Mouse (Mus musculus) CD4-positive helper T cell, adult 2 months (primary cell): ENCODE results near the gene Gm5617.
"Not testable (repeated sequence)": the region's sequence is repeated elsewhere in the genome, so short reads cannot be mapped to it uniquely, and the experiment has no call there.

Experiments
- DNase-seq: peaks from one replicate; pipeline ENCODE4 v3.0.0-alpha.2; 2012; ENCODE audit warnings: low read depth, missing footprints, low spot score

Gm5617 gene

DNA sequence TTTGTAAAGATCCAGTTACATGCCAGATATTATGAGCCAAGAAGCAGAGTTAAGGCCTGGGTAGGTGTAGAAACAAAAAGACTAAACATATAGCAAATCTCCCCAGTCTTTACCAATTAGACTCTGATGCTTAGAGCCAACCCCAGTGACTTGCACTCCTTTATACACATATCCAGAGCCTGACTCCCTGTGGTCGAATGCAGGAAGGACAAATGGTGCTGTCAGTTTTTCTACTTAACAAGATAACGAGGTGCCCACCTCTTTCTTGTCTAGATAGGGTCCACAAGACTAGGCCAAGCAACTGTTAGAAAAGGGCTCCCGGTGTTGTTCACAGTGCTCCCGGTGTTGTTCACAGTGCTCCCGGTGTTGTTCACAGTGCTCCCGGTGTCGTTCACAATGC is 6.0 kb downstream of the Gm5617 start:
- DNase-seq, result no peak

DNA sequence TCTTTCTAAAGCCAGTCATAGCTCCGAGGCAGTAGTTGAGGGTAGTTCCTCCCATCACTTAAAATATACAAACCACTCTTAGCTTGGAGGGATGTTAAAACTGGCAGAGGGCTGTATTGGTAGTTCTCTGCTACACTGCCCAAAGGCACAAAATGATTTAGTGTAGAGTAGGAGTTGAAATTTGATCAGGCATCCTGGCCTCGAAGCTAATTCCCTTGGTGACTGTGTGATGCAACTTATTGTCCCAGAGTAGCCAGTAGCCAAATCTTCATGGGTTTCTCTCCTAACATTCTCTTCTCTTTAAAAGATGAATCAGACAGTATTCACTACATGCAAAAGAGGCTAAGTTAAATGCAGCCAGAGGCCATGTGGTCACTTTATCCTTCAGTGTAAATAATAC is 7.8 kb downstream of the Gm5617 start:
- DNase-seq, result no peak

DNA sequence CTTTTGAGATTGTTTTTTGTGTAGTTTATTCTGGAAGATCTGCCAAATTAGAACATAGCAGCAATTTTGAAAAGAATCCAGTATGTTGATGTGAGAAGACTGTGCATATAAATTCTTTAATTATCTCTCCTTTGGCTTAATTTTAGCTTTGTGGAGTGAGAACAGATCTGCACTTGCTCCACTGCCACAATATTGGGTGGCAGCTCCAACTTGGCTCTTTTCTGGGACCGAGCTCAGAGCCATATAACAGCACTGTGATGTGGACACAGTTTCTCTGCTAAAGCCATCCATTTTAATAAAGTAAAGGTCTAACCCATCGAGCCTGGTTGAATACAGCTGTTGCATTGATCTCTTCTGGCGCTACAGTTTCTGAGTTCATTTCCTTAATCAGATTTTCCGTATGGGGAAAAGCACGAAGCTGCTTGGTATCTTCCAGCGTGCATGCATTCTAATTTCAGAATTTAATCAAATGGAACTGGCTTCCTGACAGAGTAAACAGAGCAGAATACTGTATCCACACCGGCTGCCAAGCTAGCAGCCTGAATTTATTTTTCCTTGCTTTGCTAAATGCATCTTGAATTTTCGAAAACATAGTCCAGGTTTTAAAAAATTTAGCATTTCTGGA is 9.6 kb downstream of the Gm5617 start:
- DNase-seq, result no peak

- no peak for DNase-seq
These were observed 14.9 kb downstream of the Gm5617 start for GRCm38 (mm10) chr9:48510134-48510533.

DNA sequence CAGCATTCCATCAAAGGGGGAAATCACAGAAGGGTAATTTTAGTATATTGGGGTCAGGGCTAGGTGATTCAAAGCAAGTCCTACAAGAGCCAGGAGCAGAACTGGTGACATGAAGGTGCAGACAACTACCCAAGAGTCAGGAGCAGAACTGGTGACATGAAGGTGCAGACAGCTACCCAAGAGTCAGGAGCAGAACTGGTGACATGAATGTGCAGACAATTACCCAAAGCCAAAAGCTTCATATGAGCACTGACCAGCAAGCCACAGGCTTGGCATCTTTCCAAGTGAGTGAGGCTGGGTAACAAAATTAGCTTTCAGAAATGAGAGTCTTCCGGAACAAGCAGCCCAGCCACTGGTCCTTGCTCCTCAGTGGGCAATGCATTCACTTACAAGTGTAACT is 20.1 kb downstream of the Gm5617 start:
- no peak for DNase-seq

DNA sequence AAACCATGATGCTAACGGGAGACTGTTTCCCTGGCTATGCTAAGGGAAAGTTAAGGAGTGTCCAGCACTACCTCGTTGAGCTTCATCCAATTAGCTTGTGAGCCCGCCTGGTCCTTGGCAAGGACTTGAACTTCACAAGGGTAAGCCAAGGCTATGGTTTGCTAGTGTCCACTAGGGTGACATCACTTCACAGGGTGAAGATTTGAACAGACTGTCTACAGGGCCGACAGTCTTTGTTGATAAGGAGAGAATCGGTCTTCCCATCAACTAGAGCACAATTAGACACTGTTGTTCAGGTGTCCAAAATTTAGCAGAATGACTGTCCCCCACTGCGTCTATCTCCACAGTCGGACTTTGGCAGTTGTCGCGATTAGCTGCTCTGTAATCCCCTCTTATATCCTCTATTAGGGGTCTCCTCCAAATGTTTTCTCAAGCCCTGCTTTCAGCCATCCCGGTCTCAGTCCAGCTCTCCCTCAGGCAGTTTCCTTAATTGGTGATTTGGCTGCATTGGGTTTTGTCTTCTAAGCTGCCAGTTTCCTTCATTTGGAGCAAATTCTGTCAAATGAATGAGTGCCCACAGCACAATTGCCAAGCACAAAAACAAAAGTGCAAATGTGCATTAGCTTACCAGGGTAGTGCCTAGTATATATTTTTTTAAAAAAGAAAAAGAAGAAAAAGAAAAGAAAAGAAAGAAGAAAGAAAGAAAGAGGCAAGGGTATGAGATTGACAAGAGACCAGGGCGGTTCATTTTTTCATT is 21.6 kb downstream of the Gm5617 start:
- DNase-seq, result no peak

DNA sequence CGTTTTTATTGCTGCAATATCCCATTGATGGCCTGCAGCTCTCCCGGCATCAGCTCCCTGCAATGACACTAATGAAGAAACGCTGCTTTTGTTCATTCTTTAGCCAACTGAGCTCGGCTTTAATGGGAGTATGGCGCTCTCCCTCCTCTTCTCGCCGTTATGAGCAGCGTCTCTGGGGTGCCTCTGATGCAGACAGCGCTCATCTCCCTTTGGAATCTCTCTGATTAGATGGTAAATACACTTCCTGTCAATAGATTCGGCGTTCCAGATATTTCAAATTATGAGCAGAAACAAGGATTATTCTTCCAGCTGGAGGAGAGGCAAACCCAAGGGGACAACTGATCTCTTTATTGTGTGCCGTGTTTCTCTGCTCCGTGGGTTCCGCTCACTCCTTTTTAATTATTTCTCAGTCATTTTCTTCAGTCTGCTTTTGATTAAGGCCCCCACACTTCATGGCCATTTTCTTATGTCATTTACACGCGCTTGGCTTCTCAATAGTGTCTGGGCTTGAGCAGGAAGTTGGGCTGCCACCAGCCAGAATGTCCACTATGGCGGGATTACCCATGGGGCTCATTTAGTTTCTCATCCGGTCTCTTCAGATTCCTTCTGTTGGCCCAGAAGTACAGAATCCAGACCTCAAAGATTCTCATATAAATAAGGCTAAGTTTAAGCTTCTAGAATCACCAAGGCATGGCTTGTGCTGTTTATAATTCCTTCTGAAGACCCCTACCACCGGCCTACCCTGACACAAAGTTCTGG is 22.3 kb downstream of the Gm5617 start:
- DNase-seq, result no peak

DNA sequence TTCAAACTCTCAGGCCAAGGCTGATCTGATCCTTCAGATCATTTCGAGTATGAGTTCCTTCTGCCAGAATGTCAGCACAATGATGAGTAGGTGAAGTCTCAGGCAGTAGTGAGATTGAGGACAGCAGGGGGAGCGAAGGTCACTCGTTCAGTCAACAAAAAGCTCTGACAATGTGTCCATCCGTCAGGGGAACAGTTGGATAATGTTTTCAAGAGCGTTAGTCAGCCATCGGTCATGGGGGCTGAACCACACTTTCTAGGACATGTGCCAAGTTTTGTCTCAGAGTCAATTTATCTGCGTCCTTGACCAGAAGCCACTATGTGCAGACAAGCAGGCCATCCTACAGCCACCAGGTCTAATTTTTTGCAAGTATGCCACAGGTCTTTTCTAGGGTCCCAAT is 25.2 kb downstream of the Gm5617 start:
- not testable (repeated sequence) for DNase-seq

GRCm38 (mm10) chr9:48525566-48525965 is 30.3 kb downstream of the Gm5617 start:
- peak; percentile 49 for DNase-seq

DNA sequence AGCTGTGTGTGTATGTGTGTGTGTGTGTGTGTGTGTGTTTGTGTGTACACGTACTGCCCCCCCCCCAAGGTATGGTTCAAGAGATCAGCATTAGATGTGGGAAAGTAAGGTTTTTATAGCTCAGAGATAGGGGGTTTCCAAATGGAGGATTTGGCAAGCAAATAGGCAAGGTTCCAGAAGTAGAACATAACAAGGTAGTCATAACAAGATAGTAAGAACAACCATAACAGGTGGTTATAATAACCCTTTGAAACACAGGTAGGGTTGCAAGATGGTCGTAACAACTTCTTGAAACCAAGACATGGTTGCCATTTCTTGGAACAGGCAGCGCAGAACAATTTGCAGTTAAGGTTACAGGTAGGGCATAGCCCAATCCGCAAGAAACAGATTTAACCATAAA is 31.3 kb downstream of the Gm5617 start:
- DNase-seq, result peak; percentile 23

DNA sequence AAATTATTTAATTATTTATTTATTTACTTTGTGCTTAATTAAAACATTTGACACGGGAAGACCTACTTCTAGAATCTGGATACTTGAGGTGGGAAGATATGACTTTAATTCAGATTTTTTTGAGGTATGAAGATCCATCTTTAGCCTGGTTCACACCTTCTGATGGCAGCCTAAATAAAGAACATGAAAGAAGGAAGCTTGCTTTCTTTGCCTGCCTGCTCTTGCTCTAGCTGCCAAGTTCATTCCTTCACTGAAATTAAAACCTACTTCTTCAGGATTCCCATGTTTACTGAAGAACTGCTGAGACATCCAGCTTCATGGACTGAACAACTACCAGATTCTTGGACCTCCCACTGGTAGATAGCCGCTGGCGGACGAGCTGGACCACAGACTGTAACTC is 36.1 kb downstream of the Gm5617 start:
- DNase-seq, result no peak

- peak; percentile 33 for DNase-seq
These were observed 37.0 kb downstream of the Gm5617 start for GRCm38 (mm10) chr9:48532203-48532602.

DNA sequence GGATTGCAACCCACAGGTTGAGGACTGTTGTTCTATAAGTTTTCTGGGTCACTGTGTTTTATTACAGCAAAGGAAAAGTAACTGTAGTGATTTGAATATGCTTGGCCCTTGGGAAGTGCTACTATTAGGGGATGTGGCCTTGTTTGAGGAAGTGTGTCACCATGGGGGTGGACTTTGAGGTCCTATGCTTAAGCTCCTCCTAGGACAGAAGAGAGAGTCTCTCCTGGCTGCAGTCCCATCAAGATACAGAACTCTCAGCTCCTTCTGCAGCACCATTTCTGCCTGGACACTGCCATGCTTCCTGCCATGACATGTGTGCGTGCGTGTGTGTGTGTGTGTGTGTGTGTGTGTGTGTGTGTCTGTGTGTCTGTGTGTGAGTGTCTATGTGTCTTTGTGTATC is 37.5 kb downstream of the Gm5617 start:
- peak; percentile 38 for DNase-seq

DNA sequence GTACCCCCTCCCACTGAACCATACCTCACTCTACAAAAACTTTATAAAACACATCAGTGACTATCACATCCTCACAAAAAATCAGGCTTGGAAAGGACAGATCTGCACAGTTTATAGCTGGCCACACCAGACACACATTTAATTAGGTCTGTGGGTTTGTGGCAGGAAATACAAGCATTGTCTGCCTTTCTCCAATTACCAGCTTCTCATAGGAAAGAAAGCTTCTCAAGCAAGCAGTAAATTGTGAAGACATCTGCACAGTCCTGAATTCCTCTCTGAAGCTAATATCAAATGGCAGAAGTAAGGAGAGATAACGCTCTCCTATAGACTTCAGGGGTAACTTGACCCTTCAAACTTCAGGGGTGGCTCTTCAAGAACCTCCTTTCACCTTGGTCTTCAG is 41.2 kb downstream of the Gm5617 start:
- peak; percentile 41 for DNase-seq

GRCm38 (mm10) chr9:48537616-48538015 is 42.4 kb downstream of the Gm5617 start:
- not testable (repeated sequence) for DNase-seq

DNA sequence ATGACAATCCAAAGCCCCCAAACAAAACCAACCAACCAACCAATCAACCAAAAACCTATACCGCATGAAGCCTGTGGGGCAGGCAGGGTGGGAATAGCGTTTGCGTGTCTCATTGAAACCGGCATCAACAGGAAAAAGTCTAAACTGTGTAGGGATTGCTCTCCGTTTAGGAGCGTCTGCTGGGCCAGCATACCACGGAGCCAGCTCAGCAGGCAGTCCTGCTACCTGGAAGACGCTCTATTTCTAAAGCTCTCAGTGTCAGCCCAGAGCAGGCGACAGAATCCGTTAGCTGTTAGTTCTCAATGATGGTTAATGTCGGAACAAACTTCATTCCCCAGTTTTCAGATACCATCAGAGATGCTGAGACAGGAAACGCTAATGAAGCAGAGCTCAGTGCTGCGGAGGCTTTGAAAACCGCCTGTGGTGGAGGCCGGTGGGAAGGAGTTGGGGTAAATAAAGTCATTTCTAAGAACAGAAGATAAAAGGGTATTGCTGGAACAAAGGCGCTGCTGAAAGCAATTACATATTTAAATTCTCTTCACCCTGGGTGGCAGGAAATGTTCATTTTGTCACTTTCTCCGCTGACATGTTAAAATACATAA is 42.9 kb downstream of the Gm5617 start:
- DNase-seq, result peak; percentile 87

DNA sequence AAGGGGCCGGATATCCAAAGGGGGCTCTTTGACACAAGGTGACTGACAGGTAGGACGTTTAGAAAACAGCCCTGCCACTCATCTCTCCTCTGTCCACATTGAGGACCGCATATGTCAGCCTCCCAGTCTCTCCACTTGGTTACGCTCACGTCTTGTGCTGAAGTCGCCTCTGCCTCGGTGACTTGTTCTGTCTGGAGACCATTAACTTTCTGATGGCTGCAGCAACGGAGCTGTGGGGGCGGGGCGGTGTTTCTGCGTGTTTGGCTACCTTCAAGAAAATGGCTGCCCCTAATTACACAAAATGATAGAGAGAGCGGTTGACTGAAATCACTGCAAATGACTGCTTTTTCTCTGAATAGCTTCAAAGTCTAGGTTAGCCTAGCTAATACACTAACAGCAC is 43.4 kb downstream of the Gm5617 start:
- DNase-seq, result peak; percentile 68
